ENCODE assay signal across 8 mouse cellular contexts in genomic region chr2:26330056-26330468, GRCm38 (mm10). TPM values are rescaled to one million over a fixed set of nuclear protein-coding genes. Genes with fewer than 3 reads are reported as not detected.
DNase-seq lines count a peak whose midpoint lies in the region; ATAC-seq lines count a peak whose summit lies in the region.
"Had no signal": no experiment of that assay in that cellular context is flagged by ENCODE, and none has a peak within 500 bp of the region (broad histone marks: within the 10 kb centered on the region; RNA-seq: fewer than 3 reads in every experiment).

No protein-coding gene starts in this region.

- H3K9me3 ChIP-seq in kidney, embryonic 14.5 days (ENCODE audit: control insufficient read depth, low read length), result no peaks in the 10 kb centered on the region
- H3K9me3 ChIP-seq in embryonic facial prominence, embryonic 13.5 days, result no peaks in the 10 kb centered on the region
- H3K9me3 ChIP-seq in limb, embryonic 15.5 days, result no peaks in the 10 kb centered on the region
- H3K9me3 ChIP-seq: liver, embryonic 13.5 days had no signal

- 91% methylated on average over 4 of the region's 4 CpGs for WGBS in kidney, embryonic 14.5 days
- WGBS in embryonic facial prominence, embryonic 13.5 days, result 72% methylated on average over 4 of the region's 4 CpGs
- WGBS in limb, embryonic 15.5 days, result 96% methylated on average over 4 of the region's 4 CpGs

- H3K4me3 ChIP-seq in kidney, embryonic 14.5 days (ENCODE audit: low read length), result no peak overlapping the region
- no peak overlapping the region for H3K4me3 ChIP-seq in embryonic facial prominence, embryonic 13.5 days
- no peak overlapping the region for H3K4me3 ChIP-seq in limb, embryonic 15.5 days
- H3K4me3 ChIP-seq: liver, embryonic 13.5 days had no signal

- 0 out of 2 replicates have a peak overlapping the region, but pooled peaks have one; percentile 6 for H3K4me2 ChIP-seq in kidney, embryonic 14.5 days (replicated peaks; ENCODE audit: low read depth, low read length)
- no peak overlapping the region for H3K4me2 ChIP-seq in embryonic facial prominence, embryonic 13.5 days
- H3K4me2 ChIP-seq in limb, embryonic 15.5 days, result no peak overlapping the region
- H3K4me2 ChIP-seq: liver, embryonic 13.5 days had no signal

- no peak overlapping the region for H3K9ac ChIP-seq in kidney, embryonic 14.5 days (ENCODE audit: low read depth, low read length)
- H3K9ac ChIP-seq in embryonic facial prominence, embryonic 13.5 days, result peak overlapping the region; percentile 21; the same call in 1 of the 2 replicates
- no peak overlapping the region for H3K9ac ChIP-seq in limb, embryonic 15.5 days
- H3K9ac ChIP-seq: liver, embryonic 13.5 days had no signal

- H3K27ac ChIP-seq in kidney, embryonic 14.5 days (ENCODE audit: low read depth, low read length), result peak overlapping the region; percentile 15
- 0 out of 2 replicates have a peak overlapping the region, but pooled peaks have one; percentile 4 for H3K27ac ChIP-seq in embryonic facial prominence, embryonic 13.5 days
- peak overlapping the region; percentile 71 for H3K27ac ChIP-seq in limb, embryonic 15.5 days
- H3K27ac ChIP-seq: liver, embryonic 13.5 days had no signal

- no peak for DNase-seq in kidney, adult 11 months
- peak; percentile 61 for DNase-seq in brain, adult 2 months (ENCODE audit: low read depth, low spot score)
- DNase-seq in adrenal gland, adult 8-10 months, result no peak
- DNase-seq in embryo, embryonic 11 days, result no peak

- H3K27me3 ChIP-seq in kidney, embryonic 14.5 days (ENCODE audit: control insufficient read depth, insufficient read depth, low read length), result no peaks in the 10 kb centered on the region
- H3K27me3 ChIP-seq in embryonic facial prominence, embryonic 13.5 days, result no peaks in the 10 kb centered on the region
- no peaks in the 10 kb centered on the region for H3K27me3 ChIP-seq in limb, embryonic 15.5 days
- H3K27me3 ChIP-seq: liver, embryonic 13.5 days had no signal

- peaks cover 59% of the 10 kb centered on the region for H3K36me3 ChIP-seq in kidney, embryonic 14.5 days (ENCODE audit: control insufficient read depth, insufficient read depth, low read length)
- peaks cover 70% of the 10 kb centered on the region for H3K36me3 ChIP-seq in embryonic facial prominence, embryonic 13.5 days
- H3K36me3 ChIP-seq in limb, embryonic 15.5 days, result peaks cover 71% of the 10 kb centered on the region

- ATAC-seq in kidney, embryonic 14.5 days (ENCODE audit: low FRiP score, low TSS enrichment), result no peak
- no peak for ATAC-seq in embryonic facial prominence, embryonic 13.5 days (ENCODE audit: insufficient number of reproducible peaks, insufficient read depth, low FRiP score, low TSS enrichment, low read depth)
- ATAC-seq in limb, embryonic 15.5 days (ENCODE audit: insufficient number of reproducible peaks, low FRiP score, low TSS enrichment, low read depth), result peak; percentile 59

- H3K4me1 ChIP-seq in kidney, embryonic 14.5 days (ENCODE audit: control insufficient read depth, insufficient read depth, low read length), result no peaks in the 10 kb centered on the region
- no peaks in the 10 kb centered on the region for H3K4me1 ChIP-seq in embryonic facial prominence, embryonic 13.5 days
- no peaks in the 10 kb centered on the region for H3K4me1 ChIP-seq in limb, embryonic 15.5 days

RNA-seq across cellular contexts. Expression of gene Gpsm1, which starts 14.7 kb away (rescaled TPM):
- 25.7 and 27.1 TPM in 2 replicates for polyA plus RNA-seq in kidney, embryonic 14.5 days (2014; fragmentation: Nextera tagmentation; extraction: Ambion mirVana)
- polyA plus RNA-seq in embryonic facial prominence, embryonic 13.5 days (2015; fragmentation: Nextera tagmentation; extraction: Ambion mirVana), result 54.8 and 57.0 TPM in 2 replicates
- polyA plus RNA-seq in limb, embryonic 15.5 days (2015; fragmentation: Nextera tagmentation; extraction: Ambion mirVana), result 40.7 and 41.8 TPM in 2 replicates
- total RNA-seq in adrenal gland, adult 8-10 months (2022), result 10 to 100 TPM; 10.7 to 41.6 (median 24.6) TPM

RNA-seq across cellular contexts. Expression of gene Dnlz, which starts 21.8 kb away (rescaled TPM):
- polyA plus RNA-seq in kidney, embryonic 14.5 days (2014; fragmentation: Nextera tagmentation; extraction: Ambion mirVana), result 27.4 and 33.3 TPM in 2 replicates
- 31.4 and 32.1 TPM in 2 replicates for polyA plus RNA-seq in embryonic facial prominence, embryonic 13.5 days (2015; fragmentation: Nextera tagmentation; extraction: Ambion mirVana)
- 25.4 TPM in 2 replicates for polyA plus RNA-seq in limb, embryonic 15.5 days (2015; fragmentation: Nextera tagmentation; extraction: Ambion mirVana)
- 10 to 100 TPM; 21.0 to 23.8 (median 21.9) TPM for total RNA-seq in adrenal gland, adult 8-10 months (2022)

RNA-seq across cellular contexts. Expression of gene Card9, which starts 30.7 kb away (rescaled TPM):
- polyA plus RNA-seq in kidney, embryonic 14.5 days (2014; fragmentation: Nextera tagmentation; extraction: Ambion mirVana), result 0.24 and 0.53 TPM in 2 replicates
- polyA plus RNA-seq in embryonic facial prominence, embryonic 13.5 days (2015; fragmentation: Nextera tagmentation; extraction: Ambion mirVana), result 0.81 and 1.3 TPM in 2 replicates
- 0.83 and 1.1 TPM in 2 replicates for polyA plus RNA-seq in limb, embryonic 15.5 days (2015; fragmentation: Nextera tagmentation; extraction: Ambion mirVana)
- 1 to 10 TPM; 1.1 to 3.4 (median 2.2) TPM for total RNA-seq in adrenal gland, adult 8-10 months (2022)

RNA-seq across cellular contexts. Expression of gene Ccdc187, which starts 35.7 kb away (rescaled TPM):
- polyA plus RNA-seq in kidney, embryonic 14.5 days (2014; fragmentation: Nextera tagmentation; extraction: Ambion mirVana), result 0.04 TPM in 1 of 2 replicates, not detected in the other
- polyA plus RNA-seq in embryonic facial prominence, embryonic 13.5 days (2015; fragmentation: Nextera tagmentation; extraction: Ambion mirVana), result 0.10 and 0.28 TPM in 2 replicates
- 0.05 and 0.06 TPM in 2 replicates for polyA plus RNA-seq in limb, embryonic 15.5 days (2015; fragmentation: Nextera tagmentation; extraction: Ambion mirVana)
- 1 to 10 TPM in 3 of 4 experiments, under 1 TPM in 1; 0.32 to 4.1 (median 2.2) TPM for total RNA-seq in adrenal gland, adult 8-10 months (2022)

RNA-seq across cellular contexts. Expression of gene Snapc4, which starts 50.4 kb away (rescaled TPM):
- 24.6 and 29.3 TPM in 2 replicates for polyA plus RNA-seq in kidney, embryonic 14.5 days (2014; fragmentation: Nextera tagmentation; extraction: Ambion mirVana)
- 33.9 and 38.9 TPM in 2 replicates for polyA plus RNA-seq in embryonic facial prominence, embryonic 13.5 days (2015; fragmentation: Nextera tagmentation; extraction: Ambion mirVana)
- 23.7 and 25.8 TPM in 2 replicates for polyA plus RNA-seq in limb, embryonic 15.5 days (2015; fragmentation: Nextera tagmentation; extraction: Ambion mirVana)
- 10 to 100 TPM; 24.7 to 68.1 (median 42.8) TPM for total RNA-seq in adrenal gland, adult 8-10 months (2022)

Comparison
In these comparisons a context has a peak if more than half of its experiments do, and no peak if none do; other contexts are left out.
1. H3K27ac ChIP-seq: peak in every context shown above with its lines; median percentile 71 in limb, embryonic 15.5 days; 15 in kidney, embryonic 14.5 days; 4 in embryonic facial prominence, embryonic 13.5 days.